Mouse (Mus musculus) G1E (cell line): ENCODE data around the gene Vsig2. TPM values are rescaled to one million over a fixed set of nuclear protein-coding genes. Genes with fewer than 3 reads are reported as not detected.
A peak's percentile ranks its signal among the peaks of the same experiment; 100 is the strongest.

Experiments used
- ATAC-seq: 2 replicates; pipeline ENCODE4 v1.8.0; 2016; ENCODE audit warnings: mild to moderate bottlenecking; ENCODE audit not compliant: insufficient number of reproducible peaks, poor library complexity, low FRiP score, severe bottlenecking; ENCODE audit errors: extremely low read depth
- DNase-seq: peaks from one replicate; pipeline ENCODE4 v3.0.0; 2012; ENCODE audit warnings: low spot score
- H3K27me3 ChIP-seq: 2 replicates; pipeline ENCODE4 v1.6.1; 2012; ENCODE audit warnings: mild to moderate bottlenecking, low read length, inconsistent platforms; ENCODE audit not compliant: insufficient read depth
- H3K36me3 ChIP-seq: replicated peaks from 2 replicates; pipeline ENCODE3; 2012; ENCODE audit warnings: mild to moderate bottlenecking, inconsistent platforms
- H3K4me1 ChIP-seq: 2 replicates; pipeline ENCODE4 v1.6.1; 2012; ENCODE audit warnings: low read depth, low read length, inconsistent platforms, mixed read lengths; ENCODE audit not compliant: insufficient read depth
- H3K4me3 ChIP-seq: 2 replicates; pipeline ENCODE4 v1.5.1; 2012; ENCODE audit warnings: low read depth, mild to moderate bottlenecking, inconsistent platforms, low read length, moderate library complexity, mixed read lengths
- H3K9me3 ChIP-seq: replicated peaks from 2 replicates; pipeline ENCODE4 v1.6.1; 2012; ENCODE audit warnings: inconsistent platforms
- CTCF ChIP-seq: IDR thresholded peaks from 2 replicates; pipeline ENCODE4 v1.5.1; 2012; ENCODE audit warnings: low read depth, low read length, inconsistent platforms, mixed read lengths
- GATA1 ChIP-seq: IDR thresholded peaks from 2 replicates; pipeline ENCODE4 v1.6.1; 2012; ENCODE audit warnings: borderline replicate concordance, low read length, inconsistent platforms, mixed read lengths
- GATA2 ChIP-seq: IDR thresholded peaks from 2 replicates; pipeline ENCODE4 v1.6.1; 2012; ENCODE audit warnings: low read depth, low read length, inconsistent platforms, borderline replicate concordance
- POLR2AphosphoS5 ChIP-seq: IDR thresholded peaks from 2 replicates; pipeline ENCODE4 v1.6.1; 2012; ENCODE audit warnings: low read depth, low read length, inconsistent platforms; ENCODE audit not compliant: insufficient replicate concordance
- TAL1 ChIP-seq: conservative IDR thresholded peaks from 2 replicates; pipeline ENCODE4 v1.6.1; 2012; ENCODE audit warnings: low read depth, low read length, inconsistent platforms, mixed read lengths
- polyA plus RNA-seq: library from polyadenylated mRNA; stranded (reverse); fragments of >175 nt; gene quantifications from 2 replicates; pipeline ENCODE4 v1.2.3, GENCODE M21; 2012
- total RNA-seq, 2 experiments: library from RNA; stranded (forward) in 1 of 2; stranded (reverse) in 1 of 2; fragments of 200-1000 nt in 1 of 2; fragments of >200 nt in 1 of 2; fragmentation: Nextera tagmentation in 1 of 2; gene quantifications; 2 replicates each; pipeline ENCODE4 v1.2.3; 2014 to 2017

Vsig2 gene
- total and polyA plus RNA-seq, 3 experiments: 3.0 TPM; not detected in 2

DNA sequence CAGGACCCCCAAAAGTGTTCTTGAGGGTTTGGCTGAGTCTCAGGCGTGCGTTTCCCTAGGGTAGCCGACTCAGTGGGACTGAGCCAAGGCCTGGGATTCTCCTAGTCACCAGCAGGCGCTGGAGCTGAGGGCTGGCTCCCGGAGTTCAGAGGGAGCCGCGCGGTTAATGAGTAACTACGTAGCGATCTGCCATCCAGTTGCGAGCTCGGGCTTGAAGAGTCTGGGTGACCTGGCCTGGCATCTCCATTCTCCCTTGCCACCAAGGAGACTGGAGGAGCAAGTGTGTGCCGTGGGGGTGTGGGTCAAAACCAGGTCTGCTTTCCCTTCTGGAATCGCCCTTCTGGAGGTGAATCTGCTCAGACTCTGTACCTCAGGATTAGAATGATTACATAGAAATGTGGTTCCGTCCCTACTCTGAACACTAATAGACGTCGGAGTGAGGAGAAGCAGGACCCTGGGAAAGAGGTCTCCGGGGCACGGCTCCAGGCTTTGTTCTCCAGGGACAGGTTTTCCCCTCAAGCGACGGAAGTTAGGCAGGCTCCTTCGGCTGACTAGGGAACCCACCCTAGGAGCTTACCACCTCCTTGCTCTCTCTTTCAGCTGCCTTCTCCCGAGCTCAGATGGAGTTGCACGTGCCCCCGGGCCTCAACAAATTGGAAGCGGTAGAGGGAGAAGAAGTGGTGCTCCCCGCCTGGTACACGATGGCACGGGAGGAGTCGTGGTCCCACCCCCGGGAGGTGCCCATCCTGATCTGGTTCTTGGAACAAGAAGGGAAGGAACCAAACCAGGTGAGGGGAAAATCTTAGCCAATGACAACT, 8.0 kb upstream of the Vsig2 start:
- no peak overlapping the region for H3K4me3 ChIP-seq
- no peak for TF ChIP-seq GATA2
- TF ChIP-seq CTCF: no peak
- no peak for TF ChIP-seq GATA1
- no peak for TF ChIP-seq TAL1
- no peak for TF ChIP-seq POLR2AphosphoS5
- no peak for DNase-seq
- H3K36me3 ChIP-seq: peaks cover 19% of the 10 kb centered on the region
- no peaks in the 10 kb centered on the region for H3K9me3 ChIP-seq
- H3K27me3 ChIP-seq: peaks cover 46% of the 10 kb centered on the region
- peaks cover 15% of the 10 kb centered on the region for H3K4me1 ChIP-seq
- no peak for ATAC-seq

DNA sequence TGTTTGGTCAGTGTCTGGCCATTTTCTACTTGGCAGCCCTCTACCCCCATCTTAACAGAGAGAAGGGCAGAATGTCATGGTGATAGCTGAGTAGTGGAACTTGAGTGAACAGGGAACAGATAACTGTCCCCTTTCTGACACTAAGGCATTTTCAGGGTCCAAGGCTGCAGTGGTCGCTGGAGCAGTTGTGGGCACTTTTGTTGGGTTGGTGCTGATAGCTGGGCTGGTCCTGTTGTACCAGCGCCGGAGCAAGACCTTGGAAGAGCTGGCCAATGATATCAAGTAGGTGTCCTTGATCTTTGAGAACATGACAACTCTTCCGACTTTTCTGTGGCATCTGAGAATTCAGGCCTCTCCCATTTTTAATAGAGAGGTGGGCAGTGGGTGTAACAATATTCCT, 2.2 kb upstream of the Vsig2 start:
- H3K4me1 ChIP-seq: peaks cover 15% of the 10 kb centered on the region
- ATAC-seq (no peak), DNase-seq (no peak)
- peaks cover under 1% of the 10 kb centered on the region for H3K36me3 ChIP-seq
- no peaks in the 10 kb centered on the region for H3K9me3 ChIP-seq
- no peak for TF ChIP-seq GATA2
- H3K4me3 ChIP-seq: no peak overlapping the region
- H3K27me3 ChIP-seq: peaks cover 42% of the 10 kb centered on the region

DNA sequence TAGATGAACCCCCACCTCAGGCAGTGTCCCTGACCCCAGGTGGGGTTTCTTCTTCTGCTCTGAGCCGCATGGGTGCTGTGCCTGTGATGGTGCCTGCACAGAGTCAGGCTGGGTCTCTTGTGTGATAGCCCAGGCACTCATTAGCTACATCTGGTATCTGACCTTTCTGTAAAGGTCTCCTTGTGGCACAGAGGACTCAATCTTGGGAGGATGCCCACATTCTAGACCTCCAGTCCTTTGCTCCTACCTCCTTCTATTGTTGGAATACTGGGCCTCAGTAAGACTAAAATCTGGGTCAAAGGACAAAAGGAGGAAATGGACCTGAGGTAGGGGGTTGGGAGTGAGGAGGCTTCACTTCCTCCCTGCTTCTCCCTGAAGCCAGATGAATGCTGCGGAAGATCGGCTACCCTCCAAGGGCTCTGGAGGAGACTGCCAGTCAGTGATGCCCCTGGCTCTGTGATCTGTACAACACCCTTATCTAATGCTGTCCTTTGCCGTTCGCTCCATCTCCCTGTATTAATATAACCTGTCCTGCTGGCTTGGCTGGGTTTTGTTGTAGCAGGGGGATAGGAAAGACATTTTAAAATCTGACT, 1.3 kb upstream of the Vsig2 start:
- Histone ChIP-seq H3K4me3 (no peak overlapping the region), H3K36me3 (peaks cover 9% of the 10 kb centered on the region), H3K9me3 (no peaks in the 10 kb centered on the region), H3K4me1 (peaks cover 21% of the 10 kb centered on the region), H3K27me3 (peaks cover 42% of the 10 kb centered on the region)
- TF ChIP-seq CTCF (no peak), GATA1 (no peak), TAL1 (no peak), GATA2 (no peak), POLR2AphosphoS5 (no peak)
- DNase-seq (no peak), ATAC-seq (no peak)

DNA sequence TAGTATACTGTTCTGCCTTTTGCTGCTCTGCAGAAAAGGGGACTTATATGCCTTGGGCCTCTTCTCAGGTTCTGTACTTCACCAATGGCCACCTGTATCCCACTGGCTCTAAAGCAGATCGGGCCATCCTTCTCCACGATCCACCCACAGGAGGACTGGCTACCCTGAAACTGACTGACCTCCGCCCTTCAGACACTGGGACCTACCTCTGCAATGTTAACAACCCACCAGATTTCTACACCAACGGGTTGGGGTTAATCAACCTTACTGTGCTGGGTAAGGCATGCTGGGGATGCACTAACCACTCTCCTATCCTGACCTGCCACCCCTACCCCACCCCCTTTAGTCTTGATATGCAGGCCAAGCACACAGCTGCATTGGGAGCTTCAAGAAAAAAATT, 1.2 kb downstream of the Vsig2 start:
- Histone ChIP-seq H3K4me3 (no peak overlapping the region), H3K36me3 (peaks cover 31% of the 10 kb centered on the region), H3K9me3 (no peaks in the 10 kb centered on the region), H3K4me1 (peaks cover 38% of the 10 kb centered on the region), H3K27me3 (peaks cover 30% of the 10 kb centered on the region)
- TF ChIP-seq TAL1 (no peak), POLR2AphosphoS5 (peak; percentile 79)
- ATAC-seq (0 out of 2 replicates have a peak, but pooled peaks have one; percentile 2), DNase-seq (no peak)

DNA sequence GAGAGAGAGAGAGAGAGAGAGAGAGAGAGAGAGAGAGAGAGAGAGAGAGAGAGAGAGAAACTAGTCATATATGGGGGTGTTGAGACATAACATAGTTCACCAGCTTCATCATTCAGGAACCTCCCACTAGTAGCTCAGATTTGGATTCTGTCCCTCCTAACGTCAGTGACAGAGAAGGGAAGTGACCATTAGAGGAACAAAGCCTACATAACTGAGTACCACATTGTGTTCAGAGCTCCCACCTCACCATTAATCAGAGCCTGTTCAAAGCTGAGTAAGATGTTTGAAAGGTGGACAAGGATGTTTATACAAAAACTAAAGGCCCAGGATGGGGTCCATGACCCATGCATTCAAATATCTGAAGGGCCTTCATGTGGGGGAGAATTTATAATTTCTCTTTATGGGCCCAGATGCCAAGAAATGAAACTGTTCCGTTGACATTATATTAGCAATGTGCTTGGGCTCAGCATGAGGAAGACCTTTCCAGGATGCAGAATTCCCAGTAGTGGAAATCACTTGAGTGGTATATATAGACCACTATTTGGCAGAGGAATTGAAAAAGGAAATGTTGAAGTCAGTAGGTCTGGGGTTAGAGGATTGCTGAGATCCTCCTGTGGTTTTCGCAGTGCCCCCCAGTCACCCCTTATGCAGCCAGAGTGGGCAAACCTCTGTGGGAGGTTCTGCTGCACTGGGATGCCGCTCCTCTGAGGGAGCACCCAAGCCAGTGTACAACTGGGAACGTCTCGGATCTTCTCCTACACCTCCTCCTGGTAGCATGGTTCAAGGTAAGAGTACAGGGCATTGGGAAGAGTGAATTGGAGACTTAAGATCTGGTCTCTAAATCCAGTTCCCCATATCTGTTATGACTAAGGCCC, 1.9 kb downstream of the Vsig2 start:
- ATAC-seq (no peak), DNase-seq (no peak)
- TF ChIP-seq CTCF: no peak
- TF ChIP-seq GATA1: no peak
- no peak for TF ChIP-seq GATA2
- no peak for TF ChIP-seq TAL1
- TF ChIP-seq POLR2AphosphoS5: no peak
- Histone ChIP-seq H3K36me3 (peaks cover 38% of the 10 kb centered on the region), H3K4me1 (peaks cover 45% of the 10 kb centered on the region), H3K9me3 (no peaks in the 10 kb centered on the region), H3K4me3 (no peak overlapping the region), H3K27me3 (peaks cover 30% of the 10 kb centered on the region)
